11 mouse cellular contexts compared by ENCODE assay signal in genomic region chr17:87973261-87974167, GRCm38 (mm10). TPM values are rescaled to one million over a fixed set of nuclear protein-coding genes. Genes with fewer than 3 reads are reported as not detected.
DNase-seq lines count a peak whose midpoint lies in the region; ATAC-seq and TF ChIP-seq lines count a peak whose summit lies in the region.
"Had no signal": no experiment of that assay in that cellular context is flagged by ENCODE, and none has a peak within 500 bp of the region (broad histone marks: within the 10 kb centered on the region; RNA-seq: fewer than 3 reads in every experiment).

No protein-coding gene starts in this region.

- H3K9me3 ChIP-seq in heart, embryonic 10.5 days: no peaks in the 10 kb centered on the region
- no peaks in the 10 kb centered on the region for H3K9me3 ChIP-seq in midbrain, embryonic 12.5 days
- no peaks in the 10 kb centered on the region for H3K9me3 ChIP-seq in midbrain, embryonic 15.5 days
- H3K9me3 ChIP-seq in hindbrain, embryonic 13.5 days: no peaks in the 10 kb centered on the region

- H3K27me3 ChIP-seq in heart, embryonic 10.5 days (ENCODE audit: insufficient read depth, poor library complexity, severe bottlenecking): no peaks in the 10 kb centered on the region
- 0 out of 2 replicates have a peak, but pooled peaks cover 5% of the 10 kb centered on the region for H3K27me3 ChIP-seq in midbrain, embryonic 12.5 days
- H3K27me3 ChIP-seq in midbrain, embryonic 15.5 days (replicated peaks): no peaks in the 10 kb centered on the region
- H3K27me3 ChIP-seq in hindbrain, embryonic 13.5 days: no peaks in the 10 kb centered on the region
- H3K27me3 ChIP-seq in myocyte (ENCODE audit: control insufficient read depth, insufficient read depth, insufficient read length): no peaks in the 10 kb centered on the region

- no peak for TF ChIP-seq POLR2A in myocyte (IDR thresholded peaks at IDR 0.05; ENCODE audit: insufficient read length, low read depth)

- no peak overlapping the region for H3K9ac ChIP-seq in midbrain, embryonic 12.5 days (replicated peaks)
- no peak overlapping the region for H3K9ac ChIP-seq in midbrain, embryonic 15.5 days
- no peak overlapping the region for H3K9ac ChIP-seq in hindbrain, embryonic 13.5 days

- peaks cover 9% of the 10 kb centered on the region for H3K36me3 ChIP-seq in heart, embryonic 10.5 days
- H3K36me3 ChIP-seq in midbrain, embryonic 12.5 days: peaks cover 8% of the 10 kb centered on the region; the same call in 1 of the 2 replicates
- H3K36me3 ChIP-seq in midbrain, embryonic 15.5 days (replicated peaks): no peaks in the 10 kb centered on the region
- peaks cover 6% of the 10 kb centered on the region for H3K36me3 ChIP-seq in hindbrain, embryonic 13.5 days
- no peaks in the 10 kb centered on the region for H3K36me3 ChIP-seq in myocyte (ENCODE audit: control insufficient read depth, insufficient read depth)

- WGBS in heart, embryonic 10.5 days: 64% methylated on average over 10 of the region's 10 CpGs
- 71% methylated on average over 10 of the region's 10 CpGs for WGBS in midbrain, embryonic 12.5 days
- 75% methylated on average over 10 of the region's 10 CpGs for WGBS in midbrain, embryonic 15.5 days
- 74% methylated on average over 10 of the region's 10 CpGs for WGBS in hindbrain, embryonic 13.5 days

- H3K27ac ChIP-seq in heart, embryonic 10.5 days: no peak overlapping the region
- no peak overlapping the region for H3K27ac ChIP-seq in midbrain, embryonic 12.5 days (replicated peaks)
- H3K27ac ChIP-seq in midbrain, embryonic 15.5 days: no peak overlapping the region
- no peak overlapping the region for H3K27ac ChIP-seq in hindbrain, embryonic 13.5 days

- no peak overlapping the region for H3ac ChIP-seq in myocyte (ENCODE audit: control insufficient read depth, insufficient read length)

- peak overlapping the region; percentile 100 for H3K4me3 ChIP-seq in heart, embryonic 10.5 days
- no peak overlapping the region for H3K4me3 ChIP-seq in midbrain, embryonic 12.5 days
- H3K4me3 ChIP-seq in midbrain, embryonic 15.5 days: no peak overlapping the region
- H3K4me3 ChIP-seq in hindbrain, embryonic 13.5 days: no peak overlapping the region
- peak overlapping the region; percentile 38 for H3K4me3 ChIP-seq in myocyte

- H3K4me1 ChIP-seq in heart, embryonic 10.5 days: peaks cover 12% of the 10 kb centered on the region
- peaks cover 17% of the 10 kb centered on the region for H3K4me1 ChIP-seq in midbrain, embryonic 12.5 days
- H3K4me1 ChIP-seq in midbrain, embryonic 15.5 days: peaks cover 17% of the 10 kb centered on the region
- H3K4me1 ChIP-seq in hindbrain, embryonic 13.5 days (replicated peaks): peaks cover 20% of the 10 kb centered on the region

- 0 out of 2 replicates have a peak overlapping the region, but pooled peaks have one; percentile 77 for H3K4me2 ChIP-seq in midbrain, embryonic 12.5 days (replicated peaks)
- no peak overlapping the region for H3K4me2 ChIP-seq in midbrain, embryonic 15.5 days
- peak overlapping the region; percentile 81; the same call in 1 of the 2 replicates for H3K4me2 ChIP-seq in hindbrain, embryonic 13.5 days
- no peak overlapping the region for H3K4me2 ChIP-seq in myocyte (ENCODE audit: low read depth)

- peaks cover 11% of the 10 kb centered on the region for H3K79me2 ChIP-seq in myocyte (ENCODE audit: control insufficient read depth, insufficient read depth)

- ATAC-seq in midbrain, embryonic 12.5 days (ENCODE audit: low FRiP score, low read depth): no peak
- ATAC-seq in midbrain, embryonic 15.5 days (replicated peaks): no peak
- no peak for ATAC-seq in hindbrain, embryonic 13.5 days (ENCODE audit: low FRiP score)

- DNase-seq in heart, embryonic 10.5 days (ENCODE audit: low spot score): no peak
- no peak for DNase-seq in heart, adult 9 months (ENCODE audit: low spot score in 2 of 2)
- no peak for DNase-seq in urinary bladder, postnatal 4 days (ENCODE audit: low spot score in 2 of 2)
- no peak for DNase-seq in left cerebral cortex, adult 8-10 months (ENCODE audit: low spot score in 2 of 2)
- DNase-seq: adrenal gland, postnatal 25 days; lung, adult 18-20 months had no signal

TF ChIP-seq in myocyte, 11 proteins besides CTCF, POLR2A, EP300 and RAD21:
- TF ChIP-seq MYOD1 (IDR thresholded peaks at IDR 0.05; ENCODE audit: control insufficient read depth in 1 of 3, insufficient read length in 2 of 3, low read depth in 2 of 3) (no peak), REST (IDR thresholded peaks at IDR 0.05; ENCODE audit: insufficient read depth, insufficient read length) (no peak), SRF (IDR thresholded peaks at IDR 0.05; ENCODE audit: control insufficient read depth, insufficient read length, low read depth) (no peak), MYOG (IDR thresholded peaks at IDR 0.05; ENCODE audit: control insufficient read depth in 1 of 3, insufficient read depth in 1 of 3, insufficient read length in 2 of 3, low read depth in 2 of 3) (no peak), E2F4 (IDR thresholded peaks at IDR 0.05; ENCODE audit: insufficient read depth) (no peak), USF1 (IDR thresholded peaks at IDR 0.05; ENCODE audit: low read depth) (no peak), TCF3 (IDR thresholded peaks at IDR 0.05; ENCODE audit: insufficient read length, low read depth) (no peak), TCF12 (IDR thresholded peaks at IDR 0.05; ENCODE audit: insufficient read depth, poor library complexity, severe bottlenecking) (no peak), POLR2AphosphoS2 (IDR thresholded peaks at IDR 0.05; ENCODE audit: insufficient read length, low read depth) (no peak), CEBPB (IDR thresholded peaks at IDR 0.05; ENCODE audit: insufficient read depth, poor library complexity, severe bottlenecking) (no peak), MAX (IDR thresholded peaks at IDR 0.05; ENCODE audit: low read depth) (no peak)

RNA-seq across cellular contexts. Expression of gene Msh6, which starts 1.3 kb away (rescaled TPM):
- polyA plus RNA-seq in heart, embryonic 10.5 days (2016; fragmentation: Nextera tagmentation; extraction: Ambion mirVana): 53.6 and 58.1 TPM in 2 replicates
- polyA plus RNA-seq in midbrain, embryonic 12.5 days (2016; fragmentation: Nextera tagmentation; extraction: Ambion mirVana): 70.4 and 74.1 TPM in 2 replicates
- polyA plus RNA-seq in midbrain, embryonic 15.5 days (2015; fragmentation: Nextera tagmentation; extraction: Ambion mirVana): 29.4 and 29.9 TPM in 2 replicates
- 32.1 and 32.6 TPM in 2 replicates for polyA plus RNA-seq in hindbrain, embryonic 13.5 days (2015; fragmentation: Nextera tagmentation; extraction: Ambion mirVana)
- 5.2 TPM for polyA plus RNA-seq in myocyte (2012; fragmentation: generic; extraction: Trizol)
- 10 to 100 TPM; 14.5 to 16.0 (median 15.2) TPM for total RNA-seq in left cerebral cortex, adult 8-10 months (2022)

RNA-seq across cellular contexts. Expression of gene Rpl36-ps4, which starts 52.7 kb away (rescaled TPM):
- polyA plus RNA-seq in heart, embryonic 10.5 days (2016; fragmentation: Nextera tagmentation; extraction: Ambion mirVana): not detected in 2 replicates
- polyA plus RNA-seq in midbrain, embryonic 12.5 days (2016; fragmentation: Nextera tagmentation; extraction: Ambion mirVana): not detected in 2 replicates
- not detected in 2 replicates for polyA plus RNA-seq in midbrain, embryonic 15.5 days (2015; fragmentation: Nextera tagmentation; extraction: Ambion mirVana)
- polyA plus RNA-seq in hindbrain, embryonic 13.5 days (2015; fragmentation: Nextera tagmentation; extraction: Ambion mirVana): not detected in 2 replicates
- polyA plus RNA-seq in myocyte (2012; fragmentation: generic; extraction: Trizol): not detected
- total RNA-seq in left cerebral cortex, adult 8-10 months (2022): not detected
- total RNA-seq: adrenal gland, postnatal 25 days had no signal
- polyA plus RNA-seq: urinary bladder, adult 2 months had no signal

Comparison
In these comparisons a context has a peak if more than half of its experiments do, and no peak if none do; other contexts are left out.
1. H3K4me2 ChIP-seq: peak in midbrain, embryonic 12.5 days (single experiment) and hindbrain, embryonic 13.5 days (single experiment); none in midbrain, embryonic 15.5 days (single experiment) and myocyte (single experiment).
2. H3K4me3 ChIP-seq: peak in heart, embryonic 10.5 days (single experiment) and myocyte (single experiment); none in midbrain, embryonic 12.5 days (single experiment), midbrain, embryonic 15.5 days (single experiment) and hindbrain, embryonic 13.5 days (single experiment).